Mouse (Mus musculus): ENCODE data around the gene Gzma. TPM values are rescaled to one million over a fixed set of nuclear protein-coding genes. Genes with fewer than 3 reads are reported as not detected.

The Gzma gene
- total RNA-seq, 2 experiments from 2014 or later = not detected

GRCm38 (mm10) chr13:113054230-113054629, 46.6 kb downstream of the Gzma start:
- intact Hi-C loops (cut with DNase I) = no loop called here
- DNase-seq (ENCODE audit: extremely low spot score in 1 of 2, low spot score in 2 of 2) = no peak

- intact Hi-C loops (cut with DNase I) = loop anchor here (5.0 kb wide), 3 partner anchors 90 to 570 kb away; partner anchors contain the start of gene Snx18
- no peak for DNase-seq (ENCODE audit: extremely low spot score in 1 of 2, low spot score in 2 of 2)
Measured at GRCm38 (mm10) chr13:113047647-113048046, 53.1 kb downstream of the Gzma start.

DNA sequence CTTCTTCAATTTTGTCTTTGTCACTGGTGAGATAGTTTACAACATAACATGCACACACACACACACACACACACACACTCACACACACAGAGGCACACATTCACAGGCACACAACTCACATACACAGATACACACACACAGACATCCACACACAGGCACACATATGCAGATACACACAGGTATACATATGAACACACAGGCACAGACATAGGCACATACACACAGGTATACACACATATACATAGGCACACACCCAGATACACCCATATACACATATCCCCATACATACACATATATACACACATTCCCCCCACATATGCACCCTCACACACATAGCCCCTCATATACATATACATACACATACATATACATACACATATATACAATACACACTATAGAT, 53.8 kb downstream of the Gzma start:
- intact Hi-C loops (cut with DNase I) = loop anchor here (5.0 kb wide), 3 partner anchors 90 to 570 kb away; partner anchors contain the start of gene Snx18
- no peak for DNase-seq (ENCODE audit: extremely low spot score in 1 of 2, low spot score in 2 of 2)

DNA sequence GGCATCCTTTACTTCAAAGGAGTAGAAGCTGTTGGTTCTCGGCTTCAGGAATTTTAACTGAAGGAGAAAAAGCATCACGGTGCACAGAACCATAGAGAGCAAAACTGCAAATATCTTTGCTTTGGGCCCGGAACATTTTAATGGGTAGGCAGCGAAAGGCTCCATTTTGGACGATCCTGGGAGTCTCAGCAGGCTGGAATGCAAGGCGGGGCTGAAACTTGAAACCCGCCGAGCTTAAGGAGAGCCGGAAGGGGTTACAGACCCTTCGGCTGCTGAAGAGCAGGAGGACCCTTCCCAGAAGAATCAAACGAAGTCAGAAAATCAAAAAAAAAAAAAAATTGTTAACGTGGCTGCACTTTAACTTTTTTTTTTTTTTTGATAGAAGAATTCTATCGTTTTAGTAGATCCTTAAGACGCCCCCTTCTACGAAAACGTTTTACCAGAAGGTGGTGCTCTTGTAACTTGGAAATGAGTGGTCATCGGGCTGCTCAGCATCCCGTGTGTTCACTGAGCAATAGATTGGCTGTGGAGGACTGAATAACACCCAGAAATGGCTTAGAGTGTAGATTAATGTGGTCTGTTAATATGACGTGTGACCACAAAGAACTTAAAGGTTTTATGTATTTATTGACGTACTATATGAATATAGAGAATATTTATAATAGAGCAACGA, 54.4 kb downstream of the Gzma start, which contains the start of gene Gpx8:
TSS of gene Gpx8 (minus strand) at position 200 of the 673 bp plus-strand sequence.
- intact Hi-C loops (cut with DNase I) = loop anchor here (5.0 kb wide), 3 partner anchors 91 to 571 kb away; partner anchors contain the start of gene Snx18
- DNase-seq (ENCODE audit: extremely low spot score in 1 of 2, low spot score in 2 of 2) = peak; percentile 59 to 68

DNA sequence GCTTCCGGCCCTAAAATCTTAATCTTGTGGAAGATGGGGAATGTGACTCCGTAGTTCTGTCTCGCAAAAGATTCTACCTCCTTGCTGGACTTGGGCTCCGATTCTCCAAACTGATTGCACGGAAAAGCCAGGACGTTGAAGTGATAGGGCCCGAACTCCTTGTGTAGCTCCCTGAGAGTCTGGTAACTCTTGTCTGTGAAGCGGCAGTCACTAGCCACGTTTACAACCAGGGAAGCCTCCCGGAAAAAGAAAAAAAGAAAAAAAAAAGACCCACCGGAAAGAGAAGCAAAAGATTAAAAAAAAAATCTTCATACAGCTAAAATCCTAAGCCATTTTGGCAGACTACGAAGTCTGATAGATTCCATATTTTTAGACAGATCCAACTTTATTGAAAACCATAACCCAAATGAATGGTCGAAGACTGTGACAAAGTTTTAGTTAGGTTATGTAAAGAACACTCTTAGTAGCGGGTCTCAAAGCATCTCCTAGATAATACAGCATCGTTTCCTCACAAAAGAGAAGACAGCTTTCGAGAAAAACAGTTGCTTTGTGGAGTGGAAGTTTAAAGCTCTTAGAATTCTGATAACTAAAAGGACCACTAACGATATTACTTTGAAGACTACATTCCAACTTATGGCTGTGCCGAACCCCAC, 55.2 kb downstream of the Gzma start:
- intact Hi-C loops (cut with DNase I) = loop anchor here (5.0 kb wide), 3 partner anchors 92 to 572 kb away; partner anchors contain the start of gene Snx18

DNA sequence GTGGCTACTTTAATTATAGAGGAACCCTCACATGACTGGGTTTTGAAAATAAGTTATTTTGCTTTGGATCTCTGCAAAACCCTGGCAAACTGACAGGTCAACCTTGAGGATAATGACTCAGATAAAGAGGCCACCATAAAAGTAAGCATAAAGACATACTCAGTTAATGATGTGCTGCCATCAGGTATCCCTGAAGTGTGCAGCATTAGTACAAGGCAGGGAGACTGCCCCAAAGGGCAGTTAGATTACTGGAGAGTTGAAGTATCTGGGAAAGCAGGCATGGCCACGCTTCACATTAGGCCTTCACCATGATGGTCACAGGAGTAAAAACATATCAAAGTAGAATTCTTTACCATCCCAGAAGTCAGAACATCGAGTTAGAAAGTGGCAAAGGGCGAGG, 55.9 kb downstream of the Gzma start:
- intact Hi-C loops (cut with DNase I) = loop anchor here (5.0 kb wide), 3 partner anchors 92 to 572 kb away; partner anchors contain the start of gene Snx18
- no peak for DNase-seq (ENCODE audit: extremely low spot score in 1 of 2, low spot score in 2 of 2)

More for the DNA sequence above, 55.2 kb downstream of the Gzma start:
- DNase-seq (ENCODE audit: extremely low spot score in 1 of 2, low spot score in 2 of 2) = no peak

Other genes with a start within 250 kb of the Gzma start
- gene Mtrex, start 173.6 kb downstream of the Gzma start, total RNA-seq (2021) = 10 to 100 TPM; 39.9 to 41.1 TPM
- gene Dhx29, start 173.5 kb downstream of the Gzma start, total RNA-seq (2021) = 10 to 100 TPM; 21.8 to 24.0 TPM
- 1 to 10 TPM in 1 of 2 experiments, under 1 TPM in 1; 0.97 to 1.5 TPM for gene Ccno, start 113.2 kb downstream of the Gzma start, total RNA-seq (2021)
- under 1 TPM; 0.13 to 0.24 TPM for gene Mcidas, start 107.1 kb downstream of the Gzma start, total RNA-seq (2021)
- not detected for gene Cdc20b, start 65.9 kb downstream of the Gzma start, total RNA-seq (2021)
- 10 to 100 TPM; 13.9 to 16.3 TPM for gene Gpx8, start 54.6 kb downstream of the Gzma start, total RNA-seq (2021)
- under 1 TPM; 0.84 to 0.87 TPM for gene Esm1, start 108.7 kb upstream of the Gzma start, total RNA-seq (2021)
- gene Gzmk, start 124.9 kb upstream of the Gzma start, total RNA-seq (2021) = under 1 TPM in 1 of 2 experiments, not detected in 1; 0.26 TPM
- gene BC067074, start 192.2 kb upstream of the Gzma start, total RNA-seq (2021) = 1 to 10 TPM; 1.3 to 1.4 TPM